Mouse (Mus musculus) kidney, adult 18-20 months (tissue): ENCODE data around the gene Snx6.
"Not testable (repeated sequence)": the region's sequence is repeated elsewhere in the genome, so short reads cannot be mapped to it uniquely, and the experiment has no call there.

Experiments used
- DNase-seq: peaks from one replicate; pipeline ENCODE4 v3.0.0; 2021

Gene Snx6

GRCm38 (mm10) chr12:54795153-54795998 is at the start of gene Snx6:
TSS of gene Snx6 (minus strand) at chr12:54795703.
- DNase-seq: peak; percentile 86

- no peak for DNase-seq
Measured at GRCm38 (mm10) chr12:54844415-54844814, 48.9 kb upstream of the Snx6 start.

GRCm38 (mm10) chr12:54841576-54841975 is 46.1 kb upstream of the Snx6 start:
- DNase-seq: no peak

DNA sequence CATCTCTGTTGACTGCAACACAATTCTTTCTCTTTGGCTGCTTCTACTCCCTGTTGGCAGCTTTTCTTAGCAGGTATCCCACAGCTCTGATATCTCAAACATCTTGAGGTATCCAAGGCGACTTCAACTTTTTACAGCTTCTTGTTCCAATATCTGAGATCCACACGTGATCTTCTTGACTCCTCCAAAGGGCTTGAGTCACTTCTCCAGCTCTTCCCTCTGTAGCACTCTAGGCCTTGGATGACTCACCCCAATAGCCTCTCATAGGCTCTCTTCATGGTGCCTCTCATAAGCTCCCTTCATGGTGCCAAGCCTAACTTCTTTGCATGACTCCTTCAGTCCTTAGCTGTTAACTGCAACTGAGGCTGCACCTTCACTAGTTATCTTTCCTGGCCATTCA is 44.3 kb upstream of the Snx6 start:
- DNase-seq: no peak

DNA sequence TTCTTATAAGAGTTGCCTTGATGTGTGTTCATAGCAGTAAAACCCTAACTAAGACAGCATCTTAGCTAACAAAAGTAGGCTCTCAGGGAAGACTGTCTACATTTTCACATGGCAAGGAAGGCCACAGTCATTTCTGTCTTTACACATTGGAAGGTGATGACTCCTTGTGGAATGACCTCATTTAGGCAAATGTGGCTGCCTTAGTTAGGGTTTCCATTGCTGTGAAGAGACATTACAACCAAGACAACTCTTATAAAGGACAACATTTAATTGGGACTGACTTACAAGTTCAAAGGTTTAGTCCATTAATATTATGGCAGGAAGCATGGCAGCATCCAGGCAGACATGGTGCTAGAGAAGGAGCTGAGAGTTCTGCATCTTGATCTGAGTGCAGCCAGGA is 43.4 kb upstream of the Snx6 start:
- no peak for DNase-seq

GRCm38 (mm10) chr12:54835608-54836570 is 40.4 kb upstream of the Snx6 start:
- no peak for DNase-seq

DNA sequence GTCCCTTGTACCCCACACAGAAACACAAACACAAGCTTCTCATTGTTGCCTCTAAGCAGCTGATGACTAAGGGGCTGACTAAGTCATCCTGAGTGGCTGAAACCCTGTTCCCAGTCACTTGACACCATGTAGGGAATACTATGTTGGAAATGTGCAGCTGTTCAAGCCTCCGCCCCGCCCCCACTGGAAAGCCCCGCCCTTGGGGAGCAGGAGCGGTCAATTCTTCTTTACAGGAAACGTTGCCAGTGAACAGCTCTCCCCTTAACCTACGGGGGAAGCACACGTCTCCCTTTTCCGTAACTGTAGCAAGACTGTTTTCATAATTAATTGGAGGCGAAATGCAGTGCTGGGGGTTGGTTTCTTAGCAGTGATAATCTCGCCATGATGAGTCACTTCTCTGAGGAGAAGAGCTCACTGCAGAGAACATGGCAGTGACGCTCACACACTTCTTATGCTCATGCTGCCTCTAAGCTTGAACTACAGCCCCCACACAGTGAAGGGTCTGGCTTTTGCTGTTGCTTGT is 39.5 kb upstream of the Snx6 start:
- peak; percentile 71 for DNase-seq

- DNase-seq: no peak
Measured at GRCm38 (mm10) chr12:54833856-54834399, 38.4 kb upstream of the Snx6 start.

DNA sequence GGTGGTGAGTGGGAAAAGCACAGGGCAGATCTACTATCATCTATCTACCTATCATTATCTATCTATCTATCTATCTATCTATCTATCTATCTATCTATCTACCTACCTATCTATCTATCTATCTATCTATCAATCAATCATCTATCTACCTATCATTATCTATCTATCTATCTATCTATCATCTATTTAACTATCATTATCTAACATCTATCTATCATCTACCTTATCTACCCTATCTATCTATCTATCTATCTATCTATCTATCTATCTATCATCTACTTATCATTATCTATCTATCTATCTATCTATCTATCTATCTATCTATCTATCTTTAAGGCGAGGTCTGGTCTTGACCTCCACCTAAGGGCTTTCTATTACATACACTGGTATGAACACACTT is 36.4 kb upstream of the Snx6 start:
- not testable (repeated sequence) for DNase-seq

- DNase-seq: peak; percentile 80
Measured at GRCm38 (mm10) chr12:54830574-54830973, 35.1 kb upstream of the Snx6 start.

DNA sequence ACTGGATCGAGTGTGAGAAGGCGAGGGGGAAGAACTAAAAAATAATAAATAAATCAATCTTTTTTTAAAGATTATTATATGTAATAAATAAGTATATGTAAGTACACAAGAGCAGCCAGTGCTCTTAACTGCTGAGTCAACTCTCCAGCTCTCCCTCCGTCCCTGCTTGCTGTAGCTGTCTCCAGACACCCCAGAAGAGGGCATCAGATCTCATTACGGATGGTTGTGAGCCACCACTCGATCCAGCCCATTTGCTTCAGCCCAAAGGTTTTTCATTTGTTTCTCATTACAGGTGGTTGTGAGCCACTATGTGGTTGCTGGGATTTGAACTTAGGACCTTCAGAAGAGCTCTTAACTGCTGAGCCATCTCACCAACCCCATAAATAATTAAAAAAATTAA is 34.4 kb upstream of the Snx6 start:
- DNase-seq: no peak

GRCm38 (mm10) chr12:54828043-54828442 is 32.5 kb upstream of the Snx6 start:
- DNase-seq: no peak

GRCm38 (mm10) chr12:54825202-54825601 is 29.7 kb upstream of the Snx6 start:
- DNase-seq: no peak

- DNase-seq: no peak
Measured at GRCm38 (mm10) chr12:54822836-54823426, 27.4 kb upstream of the Snx6 start.

DNA sequence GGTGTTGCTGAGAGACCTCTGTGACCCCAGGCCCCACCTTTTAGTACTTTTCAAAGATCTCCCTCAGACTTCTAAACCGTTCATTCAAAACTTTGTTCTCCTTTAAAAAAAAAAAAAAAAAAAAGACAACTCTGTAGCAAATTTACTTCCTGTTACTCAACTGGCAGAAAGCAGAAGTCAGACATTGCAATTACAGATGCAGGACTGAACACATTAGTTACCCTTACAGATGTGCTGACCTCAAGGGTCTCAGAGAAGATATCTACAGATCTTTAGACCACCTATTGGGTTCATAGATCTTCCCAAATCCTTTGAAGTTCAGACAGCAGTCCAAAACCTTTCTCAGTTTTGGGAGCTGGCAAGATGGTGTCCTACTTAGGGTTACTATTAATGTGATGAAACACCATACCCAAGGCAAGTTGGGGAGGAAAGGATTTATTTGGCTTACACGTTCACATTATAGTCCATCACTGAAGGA is 25.2 kb upstream of the Snx6 start:
- DNase-seq: no peak

DNA sequence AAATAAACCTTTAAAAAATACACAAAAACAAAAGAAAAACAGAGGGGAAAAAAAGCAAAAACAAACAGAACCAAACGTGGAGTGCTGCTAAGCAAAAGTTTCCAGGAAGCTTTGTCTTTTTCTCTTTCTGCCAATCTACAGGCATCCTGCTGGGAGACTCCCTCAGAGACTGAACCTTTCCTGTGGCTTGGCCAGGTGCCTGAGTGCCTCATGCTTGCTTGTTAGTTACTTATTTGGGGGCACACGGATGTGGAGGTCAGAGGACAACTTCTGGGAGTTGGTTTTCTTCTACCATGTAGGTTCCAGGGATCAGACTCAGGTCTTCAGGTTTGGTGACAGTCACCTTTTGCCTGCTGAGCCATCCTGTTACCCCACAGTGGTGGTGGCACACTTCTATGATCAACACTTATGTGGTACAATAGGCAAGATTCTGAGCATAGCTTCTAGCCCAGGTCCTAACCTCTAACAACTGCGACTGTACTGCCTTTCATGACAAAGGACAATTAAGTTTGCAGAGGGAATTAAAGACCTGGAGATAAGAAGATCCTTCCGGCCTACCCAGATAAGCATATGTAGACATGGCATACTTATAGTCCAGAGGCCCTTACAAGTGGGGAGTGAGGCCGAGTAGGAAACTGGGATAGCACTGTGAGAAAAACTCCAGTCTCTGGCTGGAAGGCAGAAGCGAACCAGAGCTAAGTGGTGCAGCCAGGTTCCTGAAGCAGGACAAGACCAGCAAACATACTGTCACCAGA is 23.9 kb upstream of the Snx6 start:
- DNase-seq: peak; percentile 73

- no peak for DNase-seq
Measured at GRCm38 (mm10) chr12:54810142-54810541, 14.6 kb upstream of the Snx6 start.

- no peak for DNase-seq
Measured at GRCm38 (mm10) chr12:54807481-54807880, 12.0 kb upstream of the Snx6 start.

DNA sequence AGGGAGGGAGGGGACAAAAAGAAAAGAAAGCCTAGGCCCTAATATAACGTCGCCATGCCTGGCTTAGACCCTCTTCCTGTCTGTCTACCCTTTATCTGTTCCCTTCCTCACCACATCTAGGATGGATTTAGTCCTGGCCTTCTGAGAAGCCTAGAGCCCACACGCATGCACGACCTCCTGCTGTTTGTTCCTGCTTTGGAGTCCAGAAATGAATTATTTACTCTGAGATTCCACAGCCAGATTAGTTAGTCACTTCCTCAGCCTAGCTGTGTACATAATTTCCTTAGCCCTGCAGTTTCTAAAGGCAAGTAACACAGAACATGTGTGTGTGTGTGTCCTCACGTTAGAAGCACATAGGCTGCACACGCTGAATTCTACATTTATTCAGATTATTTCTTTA is 10.6 kb upstream of the Snx6 start:
- DNase-seq: no peak

DNA sequence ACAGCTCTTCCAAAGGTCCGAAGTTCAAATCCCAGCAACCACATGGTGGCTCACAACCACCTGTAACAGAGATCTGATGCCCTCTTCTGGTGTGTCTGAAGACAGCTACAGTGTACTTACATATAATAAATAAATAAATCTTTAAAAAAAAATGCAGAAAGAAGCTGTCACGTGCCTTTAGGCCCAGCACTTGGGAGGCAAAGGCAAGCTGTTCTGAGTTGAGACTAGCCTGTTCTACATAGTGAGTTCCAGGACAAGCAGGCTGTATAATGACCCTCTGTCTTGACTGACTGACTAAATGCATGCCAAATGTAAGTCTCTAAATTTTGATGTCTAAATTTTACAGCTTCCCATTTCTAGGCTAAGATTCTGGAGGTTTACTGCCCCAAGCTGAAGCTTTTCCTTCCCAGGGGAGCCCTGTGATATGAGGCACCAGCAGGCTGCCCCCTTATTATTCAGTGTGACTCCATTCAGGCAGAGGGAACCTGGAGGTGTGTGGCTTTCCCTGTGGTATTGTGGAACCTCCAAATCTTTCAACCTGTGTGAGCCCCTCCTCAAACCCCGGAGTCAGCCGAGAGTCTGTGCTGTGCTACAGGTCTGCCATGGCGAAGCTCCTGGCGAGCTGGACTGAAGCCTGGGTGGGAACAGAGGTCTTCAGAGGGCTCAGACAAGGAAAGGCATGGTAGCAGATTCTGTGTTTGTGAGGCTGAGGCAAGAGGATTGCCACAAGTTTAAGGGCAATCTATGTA is 9.9 kb upstream of the Snx6 start:
- no peak for DNase-seq

DNA sequence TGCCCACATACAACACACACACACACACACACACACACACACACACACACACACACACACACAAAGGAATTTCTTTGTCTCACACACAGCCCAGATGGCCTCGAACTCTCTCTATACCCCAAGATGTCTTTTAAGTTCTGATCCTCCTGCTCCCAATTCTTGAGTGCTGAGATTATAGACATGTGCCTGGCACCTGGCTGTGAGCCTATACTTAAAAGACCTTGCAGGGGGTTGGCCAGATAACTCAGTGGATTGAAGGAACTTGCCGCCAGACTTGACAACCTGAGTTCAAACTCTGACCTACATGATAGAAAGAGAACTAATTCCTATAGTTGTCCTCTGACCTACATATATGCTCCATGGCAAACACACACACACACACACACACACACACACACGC is 8.0 kb upstream of the Snx6 start:
- DNase-seq: no peak
